Mouse (Mus musculus): ENCODE measurements around the gene Prkce.

The Prkce gene

GRCm38 (mm10) chr17:86336652-86337073, 169.1 kb downstream of the Prkce start:
- no peak for DNase-seq (ENCODE audit: low read depth)

- no peak for DNase-seq (ENCODE audit: low read depth)
Measured at GRCm38 (mm10) chr17:86337076-86337475, 169.5 kb downstream of the Prkce start.

GRCm38 (mm10) chr17:86338328-86338727, 170.7 kb downstream of the Prkce start:
- no peak for DNase-seq (ENCODE audit: low read depth)

- DNase-seq (ENCODE audit: low read depth), result no peak
Measured at GRCm38 (mm10) chr17:86344032-86344431, 176.4 kb downstream of the Prkce start.

- DNase-seq (ENCODE audit: low read depth), result no peak
Measured at GRCm38 (mm10) chr17:86345234-86346005, 177.8 kb downstream of the Prkce start.

- no peak for DNase-seq (ENCODE audit: low read depth)
Measured at GRCm38 (mm10) chr17:86350236-86350635, 182.7 kb downstream of the Prkce start.

GRCm38 (mm10) chr17:86350791-86351261, 183.2 kb downstream of the Prkce start:
- DNase-seq (ENCODE audit: low read depth), result no peak

GRCm38 (mm10) chr17:86351282-86351681, 183.7 kb downstream of the Prkce start:
- no peak for DNase-seq (ENCODE audit: low read depth)

- DNase-seq (ENCODE audit: low read depth), result no peak
Measured at GRCm38 (mm10) chr17:86352247-86353037, 184.9 kb downstream of the Prkce start.

- no peak for DNase-seq (ENCODE audit: low read depth)
Measured at GRCm38 (mm10) chr17:86353679-86354078, 186.1 kb downstream of the Prkce start.

- DNase-seq (ENCODE audit: low read depth), result no peak
Measured at GRCm38 (mm10) chr17:86354101-86354500, 186.5 kb downstream of the Prkce start.

- no peak for DNase-seq (ENCODE audit: low read depth)
Measured at GRCm38 (mm10) chr17:86354896-86355295, 187.3 kb downstream of the Prkce start.

GRCm38 (mm10) chr17:86355318-86355717, 187.7 kb downstream of the Prkce start:
- DNase-seq (ENCODE audit: low read depth), result no peak

- no peak for DNase-seq (ENCODE audit: low read depth)
Measured at GRCm38 (mm10) chr17:86355772-86356451, 188.3 kb downstream of the Prkce start.

- no peak for DNase-seq (ENCODE audit: low read depth)
Measured at GRCm38 (mm10) chr17:86358388-86358787, 190.8 kb downstream of the Prkce start.

- DNase-seq (ENCODE audit: low read depth), result no peak
Measured at GRCm38 (mm10) chr17:86358847-86359246, 191.3 kb downstream of the Prkce start.

- DNase-seq (ENCODE audit: low read depth), result no peak
Measured at GRCm38 (mm10) chr17:86360849-86361248, 193.3 kb downstream of the Prkce start.

GRCm38 (mm10) chr17:86363356-86363755, 195.8 kb downstream of the Prkce start:
- DNase-seq (ENCODE audit: low read depth), result no peak

GRCm38 (mm10) chr17:86364349-86365075, 196.9 kb downstream of the Prkce start:
- DNase-seq (ENCODE audit: low read depth), result no peak

- no peak for DNase-seq (ENCODE audit: low read depth)
Measured at GRCm38 (mm10) chr17:86366919-86367318, 199.3 kb downstream of the Prkce start.

- DNase-seq (ENCODE audit: low read depth), result no peak
Measured at GRCm38 (mm10) chr17:86367676-86368075, 200.1 kb downstream of the Prkce start.
